Mouse (Mus musculus): ENCODE measurements around the gene Paqr5. TPM values are rescaled to one million over a fixed set of nuclear protein-coding genes. Genes with fewer than 3 reads are reported as not detected.

The Paqr5 gene
- polyA plus RNA-seq, 2 experiments from 2014 or later: 0.54 to 1.2 TPM

- ATAC-seq: no peak
These were observed 118.3 kb downstream of the Paqr5 start for GRCm38 (mm10) chr9:61908341-61908740.

- ATAC-seq: no peak
These were observed 118.9 kb downstream of the Paqr5 start for GRCm38 (mm10) chr9:61907621-61908295.

- peak; percentile 46 for ATAC-seq
These were observed 119.7 kb downstream of the Paqr5 start for GRCm38 (mm10) chr9:61906912-61907311.

- no peak for ATAC-seq
These were observed 121.1 kb downstream of the Paqr5 start for GRCm38 (mm10) chr9:61905576-61905975.

- ATAC-seq: no peak
These were observed 122.5 kb downstream of the Paqr5 start for GRCm38 (mm10) chr9:61904201-61904600.

Other genes with a start within 250 kb of the Paqr5 start
- 1,000 to 10,000 TPM; 3,273 to 3,796 TPM for gene Rplp1, start 112.3 kb downstream of the Paqr5 start, polyA plus RNA-seq (2017; shearing (Covaris generic))
- 10 to 100 TPM in 1 of 2 experiments, 1 to 10 TPM in 1; 6.6 to 14.8 TPM for gene Kif23, start 80.1 kb downstream of the Paqr5 start, polyA plus RNA-seq (2017; shearing (Covaris generic))
- gene Glce, start 95.8 kb upstream of the Paqr5 start, polyA plus RNA-seq (2017; shearing (Covaris generic)): 1 to 10 TPM; 7.4 to 8.2 TPM

Measured in CD4-positive, CD25-positive, alpha-beta regulatory T cell, adult 4 months (primary cell).